Mouse (Mus musculus): Measurements from ENCODE around the gene Nxnl2. TPM values are rescaled to one million over a fixed set of nuclear protein-coding genes. Genes with fewer than 3 reads are reported as not detected.
A peak's percentile ranks its signal among the peaks of the same experiment; 100 is the strongest.

The Nxnl2 gene
- polyA plus RNA-seq, 1 experiment from 2014 or later: 0.77 TPM

- Histone ChIP-seq H3K27me3 (replicated peaks) (no peaks in the 10 kb centered on the region), H3K27ac (no peak overlapping the region), H3K9me3 (no peaks in the 10 kb centered on the region), H3K4me1 (no peaks in the 10 kb centered on the region), H3K4me3 (no peak overlapping the region), H3K36me3 (peaks cover 50% of the 10 kb centered on the region), H3K4me2 (replicated peaks) (no peak overlapping the region), H3K9ac (no peak overlapping the region)
- 96% methylated on average over 4 of the region's 4 CpGs for WGBS
- ATAC-seq (ENCODE audit: low FRiP score, low read depth): no peak
These were observed 17.2 kb upstream of the Nxnl2 start for GRCm38 (mm10) chr13:51153670-51154030.

- no peaks in the 10 kb centered on the region for H3K27me3 ChIP-seq (replicated peaks)
- H3K27ac ChIP-seq: no peak overlapping the region
- H3K36me3 ChIP-seq: peaks cover 46% of the 10 kb centered on the region
- no peak for ATAC-seq (ENCODE audit: low FRiP score, low read depth)
- WGBS: 94% methylated on average over 15 of the region's 15 CpGs
- H3K9me3 ChIP-seq: no peaks in the 10 kb centered on the region
- no peak overlapping the region for H3K4me2 ChIP-seq (replicated peaks)
- H3K9ac ChIP-seq: no peak overlapping the region
- no peak overlapping the region for H3K4me3 ChIP-seq
- H3K4me1 ChIP-seq: no peaks in the 10 kb centered on the region
These were observed 15.4 kb upstream of the Nxnl2 start for GRCm38 (mm10) chr13:51155178-51156013.

- no peak overlapping the region for H3K4me2 ChIP-seq (replicated peaks)
- H3K4me3 ChIP-seq: no peak overlapping the region
- no peaks in the 10 kb centered on the region for H3K4me1 ChIP-seq
- ATAC-seq (ENCODE audit: low FRiP score, low read depth): no peak
- peaks cover 43% of the 10 kb centered on the region for H3K36me3 ChIP-seq
- H3K9ac ChIP-seq: no peak overlapping the region
- no peak overlapping the region for H3K27ac ChIP-seq
- no peaks in the 10 kb centered on the region for H3K27me3 ChIP-seq (replicated peaks)
- 95% methylated on average over 6 of the region's 6 CpGs for WGBS
- H3K9me3 ChIP-seq: no peaks in the 10 kb centered on the region
These were observed 14.8 kb upstream of the Nxnl2 start for GRCm38 (mm10) chr13:51156014-51156386.

GRCm38 (mm10) chr13:51157291-51157690 lies 13.5 kb upstream of the Nxnl2 start:
- ATAC-seq (ENCODE audit: low FRiP score, low read depth): no peak
- no peak overlapping the region for H3K4me3 ChIP-seq
- no peak overlapping the region for H3K4me2 ChIP-seq (replicated peaks)
- peaks cover 44% of the 10 kb centered on the region for H3K36me3 ChIP-seq
- no peak overlapping the region for H3K27ac ChIP-seq
- WGBS: 86% methylated on average over 3 of the region's 3 CpGs
- H3K9ac ChIP-seq: no peak overlapping the region
- H3K27me3 ChIP-seq (replicated peaks): no peaks in the 10 kb centered on the region
- no peaks in the 10 kb centered on the region for H3K4me1 ChIP-seq
- H3K9me3 ChIP-seq: no peaks in the 10 kb centered on the region

- Histone ChIP-seq H3K9ac (no peak overlapping the region), H3K36me3 (peaks cover 11% of the 10 kb centered on the region), H3K4me2 (replicated peaks) (no peak overlapping the region), H3K4me3 (no peak overlapping the region), H3K4me1 (no peaks in the 10 kb centered on the region), H3K9me3 (no peaks in the 10 kb centered on the region), H3K27ac (no peak overlapping the region), H3K27me3 (replicated peaks) (no peaks in the 10 kb centered on the region)
- WGBS: 92% methylated on average over 2 of the region's 2 CpGs
- ATAC-seq (ENCODE audit: low FRiP score, low read depth): no peak
These were observed 9.2 kb upstream of the Nxnl2 start for GRCm38 (mm10) chr13:51161672-51162071.

GRCm38 (mm10) chr13:51162246-51162645 lies 8.6 kb upstream of the Nxnl2 start:
- peaks cover 11% of the 10 kb centered on the region for H3K36me3 ChIP-seq
- 87% methylated on average over 6 of the region's 6 CpGs for WGBS
- H3K9ac ChIP-seq: no peak overlapping the region
- no peak for ATAC-seq (ENCODE audit: low FRiP score, low read depth)
- no peaks in the 10 kb centered on the region for H3K9me3 ChIP-seq
- H3K4me3 ChIP-seq: no peak overlapping the region
- no peak overlapping the region for H3K27ac ChIP-seq
- no peaks in the 10 kb centered on the region for H3K4me1 ChIP-seq
- H3K4me2 ChIP-seq (replicated peaks): no peak overlapping the region
- H3K27me3 ChIP-seq (replicated peaks): no peaks in the 10 kb centered on the region

GRCm38 (mm10) chr13:51166711-51167110 lies 4.1 kb upstream of the Nxnl2 start:
- peaks cover 14% of the 10 kb centered on the region for H3K4me1 ChIP-seq
- no peak for ATAC-seq (ENCODE audit: low FRiP score, low read depth)
- no peak overlapping the region for H3K4me2 ChIP-seq (replicated peaks)
- H3K9ac ChIP-seq: no peak overlapping the region
- no peak overlapping the region for H3K4me3 ChIP-seq
- peaks cover 24% of the 10 kb centered on the region for H3K27me3 ChIP-seq (replicated peaks)
- H3K36me3 ChIP-seq: peaks cover 6% of the 10 kb centered on the region; the same call in 1 of the 2 replicates
- 69% methylated on average over 11 of the region's 11 CpGs for WGBS
- no peak overlapping the region for H3K27ac ChIP-seq
- no peaks in the 10 kb centered on the region for H3K9me3 ChIP-seq

GRCm38 (mm10) chr13:51170215-51170614 lies 607 bp upstream of the Nxnl2 start:
- Histone ChIP-seq H3K9ac (no peak overlapping the region), H3K27me3 (replicated peaks) (peaks cover 29% of the 10 kb centered on the region), H3K4me1 (peaks cover 15% of the 10 kb centered on the region), H3K4me2 (replicated peaks) (peak overlapping the region; percentile 95), H3K4me3 (no peak overlapping the region), H3K9me3 (no peaks in the 10 kb centered on the region), H3K27ac (no peak overlapping the region), H3K36me3 (no peaks in the 10 kb centered on the region)
- ATAC-seq (ENCODE audit: low FRiP score, low read depth): 0 out of 2 replicates have a peak, but pooled peaks have one; percentile 23
- 40% methylated on average over 11 of the region's 11 CpGs for WGBS

- Histone ChIP-seq H3K36me3 (no peaks in the 10 kb centered on the region), H3K9me3 (no peaks in the 10 kb centered on the region), H3K4me3 (no peak overlapping the region), H3K27me3 (replicated peaks) (peaks cover 29% of the 10 kb centered on the region), H3K27ac (no peak overlapping the region), H3K9ac (no peak overlapping the region), H3K4me1 (peaks cover 15% of the 10 kb centered on the region), H3K4me2 (replicated peaks) (no peak overlapping the region)
- ATAC-seq (ENCODE audit: low FRiP score, low read depth): no peak
- 81% methylated on average over 7 of the region's 7 CpGs for WGBS
These were observed 1.8 kb downstream of the Nxnl2 start for GRCm38 (mm10) chr13:51172601-51173000.

- Histone ChIP-seq H3K36me3 (no peaks in the 10 kb centered on the region), H3K4me2 (replicated peaks) (no peak overlapping the region), H3K4me3 (no peak overlapping the region), H3K9me3 (no peaks in the 10 kb centered on the region), H3K27ac (no peak overlapping the region), H3K9ac (no peak overlapping the region), H3K27me3 (replicated peaks) (no peaks in the 10 kb centered on the region), H3K4me1 (no peaks in the 10 kb centered on the region)
- WGBS: 86% methylated on average over 10 of the region's 10 CpGs
- ATAC-seq (ENCODE audit: low FRiP score, low read depth): no peak
These were observed 8.1 kb downstream of the Nxnl2 start for GRCm38 (mm10) chr13:51178932-51179331.

- Histone ChIP-seq H3K27me3 (replicated peaks) (no peaks in the 10 kb centered on the region), H3K4me3 (no peak overlapping the region), H3K9me3 (no peaks in the 10 kb centered on the region), H3K36me3 (no peaks in the 10 kb centered on the region), H3K9ac (no peak overlapping the region), H3K4me2 (replicated peaks) (no peak overlapping the region), H3K4me1 (no peaks in the 10 kb centered on the region), H3K27ac (no peak overlapping the region)
- WGBS: 76% methylated on average over 3 of the region's 3 CpGs
- ATAC-seq (ENCODE audit: low FRiP score, low read depth): no peak
These were observed 8.5 kb downstream of the Nxnl2 start for GRCm38 (mm10) chr13:51179362-51179761.

GRCm38 (mm10) chr13:51182236-51182635 lies 11.4 kb downstream of the Nxnl2 start:
- Histone ChIP-seq H3K4me2 (replicated peaks) (no peak overlapping the region), H3K27me3 (replicated peaks) (no peaks in the 10 kb centered on the region), H3K36me3 (no peaks in the 10 kb centered on the region), H3K27ac (no peak overlapping the region), H3K4me1 (no peaks in the 10 kb centered on the region), H3K9me3 (no peaks in the 10 kb centered on the region), H3K4me3 (no peak overlapping the region), H3K9ac (no peak overlapping the region)
- no peak for ATAC-seq (ENCODE audit: low FRiP score, low read depth)
- WGBS: 87% methylated on average over 7 of the region's 7 CpGs

- H3K36me3 ChIP-seq: no peaks in the 10 kb centered on the region
- H3K27ac ChIP-seq: no peak overlapping the region
- no peak for ATAC-seq (ENCODE audit: low FRiP score, low read depth)
- H3K4me2 ChIP-seq (replicated peaks): no peak overlapping the region
- H3K4me3 ChIP-seq: no peak overlapping the region
- no peaks in the 10 kb centered on the region for H3K9me3 ChIP-seq
- H3K27me3 ChIP-seq (replicated peaks): no peaks in the 10 kb centered on the region
- H3K9ac ChIP-seq: no peak overlapping the region
- H3K4me1 ChIP-seq: no peaks in the 10 kb centered on the region
- 81% methylated on average over 3 of the region's 3 CpGs for WGBS
These were observed 14.1 kb downstream of the Nxnl2 start for GRCm38 (mm10) chr13:51184896-51185295.
